18 mouse cellular contexts compared by ENCODE assay signal in the genomic region with DNA sequence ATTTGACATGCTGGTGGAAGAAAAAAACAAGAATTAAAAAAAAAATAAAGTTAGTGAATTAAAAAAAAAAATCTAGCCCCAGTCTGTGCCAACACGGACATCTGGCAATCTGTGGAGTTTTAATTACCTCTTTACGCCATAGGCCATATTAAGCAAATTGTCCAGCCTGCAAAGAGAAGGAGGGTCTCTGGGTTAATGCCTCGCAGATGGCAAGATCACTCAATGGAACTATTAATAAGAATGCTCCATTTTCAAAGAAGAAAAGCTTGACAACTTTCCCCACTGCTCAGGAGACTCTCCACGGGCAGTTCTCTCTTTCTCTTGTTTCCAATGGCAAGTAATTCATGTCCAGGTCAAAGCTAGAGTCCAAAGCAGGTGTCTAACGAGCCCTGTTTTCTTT.
A peak's percentile ranks its signal among the peaks of the same experiment; 100 is the strongest.
DNase-seq lines count a peak whose midpoint lies in the region; ATAC-seq and TF ChIP-seq lines count a peak whose summit lies in the region.
"Had no signal": no experiment of that assay in that cellular context is flagged by ENCODE, and none has a peak within 500 bp of the region (broad histone marks: within the 10 kb centered on the region; RNA-seq: fewer than 3 reads in every experiment).

No protein-coding gene starts in this region.

- 0 out of 2 replicates have a peak overlapping the region, but pooled peaks have one; percentile 27 for H3K27ac ChIP-seq in midbrain, embryonic 13.5 days
- H3K27ac ChIP-seq in midbrain, embryonic 11.5 days (ENCODE audit: low read depth, low read length): no peak overlapping the region
- peak overlapping the region; percentile 35; the same call in 1 of the 2 replicates for H3K27ac ChIP-seq in forebrain, embryonic 14.5 days (ENCODE audit: low read depth, low read length)
- H3K27ac ChIP-seq in hindbrain, embryonic 16.5 days (ENCODE audit: low read depth, low read length): peak overlapping the region; percentile 31; the same call in 1 of the 2 replicates
- no peak overlapping the region for H3K27ac ChIP-seq in left cerebral cortex, adult 2 months
- H3K27ac ChIP-seq: macrophage had no signal

- H3K27me3 ChIP-seq in midbrain, embryonic 13.5 days: no peaks in the 10 kb centered on the region
- no peaks in the 10 kb centered on the region for H3K27me3 ChIP-seq in midbrain, embryonic 11.5 days (ENCODE audit: control insufficient read depth, insufficient read depth, low read length)
- H3K27me3 ChIP-seq in forebrain, embryonic 14.5 days (replicated peaks; ENCODE audit: control insufficient read depth, insufficient read depth, low read length): no peaks in the 10 kb centered on the region
- no peaks in the 10 kb centered on the region for H3K27me3 ChIP-seq in hindbrain, embryonic 16.5 days (replicated peaks; ENCODE audit: control insufficient read depth, insufficient read depth, low read length)
- H3K27me3 ChIP-seq: hindbrain, embryonic 15.5 days had no signal

- H3K9me3 ChIP-seq in midbrain, embryonic 13.5 days: no peaks in the 10 kb centered on the region
- H3K9me3 ChIP-seq in midbrain, embryonic 11.5 days (ENCODE audit: control insufficient read depth, low read length): no peaks in the 10 kb centered on the region
- no peaks in the 10 kb centered on the region for H3K9me3 ChIP-seq in forebrain, embryonic 14.5 days (replicated peaks; ENCODE audit: control insufficient read depth, low read length)
- no peaks in the 10 kb centered on the region for H3K9me3 ChIP-seq in hindbrain, embryonic 16.5 days (ENCODE audit: control insufficient read depth, low read length)
- H3K9me3 ChIP-seq: hindbrain, embryonic 15.5 days had no signal

- WGBS in midbrain, embryonic 13.5 days: 34% methylated on average over 5 of the region's 5 CpGs
- WGBS in midbrain, embryonic 11.5 days: 57% methylated on average over 5 of the region's 5 CpGs
- WGBS in forebrain, embryonic 14.5 days: 4% methylated on average over 5 of the region's 5 CpGs
- 21% methylated on average over 5 of the region's 5 CpGs for WGBS in hindbrain, embryonic 16.5 days

- no peak overlapping the region for H3K9ac ChIP-seq in midbrain, embryonic 13.5 days (replicated peaks)
- H3K9ac ChIP-seq in midbrain, embryonic 11.5 days (ENCODE audit: low read length): no peak overlapping the region
- no peak overlapping the region for H3K9ac ChIP-seq in forebrain, embryonic 14.5 days (ENCODE audit: low read length)
- no peak overlapping the region for H3K9ac ChIP-seq in hindbrain, embryonic 16.5 days (ENCODE audit: low read depth, low read length)
- H3K9ac ChIP-seq: hindbrain, embryonic 15.5 days; lung, embryonic 14.5 days had no signal

- DNase-seq in midbrain, embryonic 11.5 days (ENCODE audit: low spot score, missing footprints): no peak
- peak; percentile 77 for DNase-seq in forebrain, embryonic 14.5 days (ENCODE audit: low spot score)
- DNase-seq in spleen, postnatal 36 days (ENCODE audit: low spot score in 2 of 2): no peak
- no peak for DNase-seq in left cerebral cortex, adult 2 months (ENCODE audit: extremely low spot score in 1 of 2, low spot score in 2 of 2)
- no peak for DNase-seq in cerebellum, adult 9-10 months
- DNase-seq: adrenal gland, postnatal 25 days; cerebellum, adult 9-11 months; gastrocnemius, postnatal 36 days; kidney, adult 18-20 months; kidney, postnatal 25 days; layer of hippocampus, adult 9-11 months; lung, embryonic 14.5 days; right cerebral cortex, postnatal 25 days had no signal

- peaks cover 38% of the 10 kb centered on the region for H3K4me1 ChIP-seq in midbrain, embryonic 13.5 days (replicated peaks)
- no peaks in the 10 kb centered on the region; the same call in 1 of the 2 replicates for H3K4me1 ChIP-seq in midbrain, embryonic 11.5 days (ENCODE audit: control insufficient read depth, insufficient read depth, low read length)
- peaks cover 17% of the 10 kb centered on the region for H3K4me1 ChIP-seq in forebrain, embryonic 14.5 days (ENCODE audit: control insufficient read depth, insufficient read depth, low read length)
- peaks cover 3% of the 10 kb centered on the region; the same call in 1 of the 2 replicates for H3K4me1 ChIP-seq in hindbrain, embryonic 16.5 days (ENCODE audit: control insufficient read depth, insufficient read depth, low read depth, low read length)

- no peak overlapping the region for H3K4me2 ChIP-seq in midbrain, embryonic 13.5 days (replicated peaks)
- H3K4me2 ChIP-seq in midbrain, embryonic 11.5 days: no peak overlapping the region
- H3K4me2 ChIP-seq in forebrain, embryonic 14.5 days (ENCODE audit: low read length): no peak overlapping the region
- H3K4me2 ChIP-seq in hindbrain, embryonic 16.5 days (ENCODE audit: low read length): no peak overlapping the region
- H3K4me2 ChIP-seq: hindbrain, embryonic 15.5 days; lung, embryonic 14.5 days had no signal

- H3K4me3 ChIP-seq in midbrain, embryonic 13.5 days (replicated peaks): no peak overlapping the region
- no peak overlapping the region for H3K4me3 ChIP-seq in midbrain, embryonic 11.5 days (ENCODE audit: low read depth, low read length)
- H3K4me3 ChIP-seq in forebrain, embryonic 14.5 days (ENCODE audit: low read depth, low read length): no peak overlapping the region
- H3K4me3 ChIP-seq in hindbrain, embryonic 16.5 days (ENCODE audit: low read length): no peak overlapping the region
- no peak overlapping the region for H3K4me3 ChIP-seq in left cerebral cortex, adult 2 months
- H3K4me3 ChIP-seq: hindbrain, embryonic 15.5 days had no signal

- intact Hi-C loops in left cerebral cortex, adult 2 months (cut with DNase I): loop anchor here (10.0 kb wide), 1 partner anchor 805 kb away; no protein-coding TSS in a partner anchor

- H3K36me3 ChIP-seq in midbrain, embryonic 13.5 days: peaks cover 51% of the 10 kb centered on the region
- no peaks in the 10 kb centered on the region; the same call in 1 of the 2 replicates for H3K36me3 ChIP-seq in midbrain, embryonic 11.5 days (ENCODE audit: control insufficient read depth, insufficient read depth, low read length)
- peaks cover 46% of the 10 kb centered on the region for H3K36me3 ChIP-seq in forebrain, embryonic 14.5 days (ENCODE audit: control insufficient read depth, insufficient read depth, low read length)
- H3K36me3 ChIP-seq in hindbrain, embryonic 16.5 days (ENCODE audit: control insufficient read depth, insufficient read depth, low read length): peaks cover 9% of the 10 kb centered on the region; the same call in 1 of the 2 replicates

- TF ChIP-seq CTCF in left cerebral cortex, adult 2 months (IDR thresholded peaks at IDR 0.05): no peak

- ATAC-seq in midbrain, embryonic 13.5 days: 0 out of 2 replicates have a peak, but pooled peaks have one; percentile 2
- ATAC-seq in midbrain, embryonic 11.5 days (ENCODE audit: low FRiP score): no peak
- ATAC-seq in forebrain, embryonic 14.5 days: peak; percentile 76
- no peak for ATAC-seq in hindbrain, embryonic 16.5 days
- ATAC-seq: CD4-positive, CD25-positive, alpha-beta regulatory T cell, adult 4 months had no signal

Comparison
In these comparisons a context has a peak if more than half of its experiments do, and no peak if none do; other contexts are left out.
1. ATAC-seq: peak in midbrain, embryonic 13.5 days (single experiment) and forebrain, embryonic 14.5 days (single experiment); none in midbrain, embryonic 11.5 days (single experiment) and hindbrain, embryonic 16.5 days (single experiment).
2. H3K27ac ChIP-seq: peak in midbrain, embryonic 13.5 days (single experiment), forebrain, embryonic 14.5 days (single experiment) and hindbrain, embryonic 16.5 days (single experiment); none in midbrain, embryonic 11.5 days (single experiment) and left cerebral cortex, adult 2 months (single experiment).